Mouse (Mus musculus) myocyte (in vitro differentiated cells): Measurements from ENCODE around the gene BC028528. TPM values are rescaled to one million over a fixed set of nuclear protein-coding genes. Genes with fewer than 3 reads are reported as not detected.

Experiments used
- H3K27me3 ChIP-seq: one replicate; pipeline ENCODE4 v1.6.1; 2011; ENCODE audit not compliant: control insufficient read depth, insufficient read depth, insufficient read length
- H3K36me3 ChIP-seq: one replicate; pipeline ENCODE4 v1.6.1; 2011; ENCODE audit not compliant: control insufficient read depth, insufficient read depth
- H3K4me2 ChIP-seq: one replicate; pipeline ENCODE4 v1.6.1; 2011; ENCODE audit warnings: low read depth, control low read depth
- H3K4me3 ChIP-seq: one replicate; pipeline ENCODE4 v1.5.1; 2011; ENCODE audit warnings: mild to moderate bottlenecking, control low read depth, moderate library complexity
- H3K79me2 ChIP-seq: one replicate; pipeline ENCODE4 v1.6.1; 2011; ENCODE audit not compliant: control insufficient read depth, insufficient read depth
- H3ac ChIP-seq: one replicate; pipeline ENCODE4 v1.6.1; 2011; ENCODE audit not compliant: control insufficient read depth, insufficient read length
- CEBPB ChIP-seq: IDR thresholded peaks from 2 replicates; pipeline ENCODE4 v1.6.1; 2011; ENCODE audit warnings: mild to moderate bottlenecking, moderate library complexity; ENCODE audit not compliant: poor library complexity, insufficient read depth, severe bottlenecking
- E2F4 ChIP-seq: IDR thresholded peaks from one replicate; pipeline ENCODE4 v1.6.1; 2011; ENCODE audit warnings: mild to moderate bottlenecking, control low read depth, moderate library complexity; ENCODE audit not compliant: insufficient read depth
- MAX ChIP-seq: IDR thresholded peaks from one replicate; pipeline ENCODE4 v1.6.1; 2011; ENCODE audit warnings: low read depth, mild to moderate bottlenecking, control low read depth
- MYOD1 ChIP-seq, 3 experiments: IDR thresholded peaks; one replicate each; pipeline ENCODE4 v1.6.1; 2011; ENCODE audit warnings: control low read depth in 2 of 3, low read depth in 2 of 3, mild to moderate bottlenecking in 2 of 3, moderate library complexity in 1 of 3; ENCODE audit not compliant: insufficient read length in 2 of 3, control insufficient read depth in 1 of 3
- MYOG ChIP-seq, 3 experiments: IDR thresholded peaks; one replicate each; pipeline ENCODE4 v1.6.1; 2011; ENCODE audit warnings: control low read depth in 2 of 3, low read depth in 2 of 3, mild to moderate bottlenecking in 2 of 3; ENCODE audit not compliant: insufficient read length in 2 of 3, control insufficient read depth in 1 of 3, insufficient read depth in 1 of 3
- POLR2A ChIP-seq: IDR thresholded peaks from one replicate; pipeline ENCODE4 v1.6.1; 2011; ENCODE audit warnings: low read depth, mild to moderate bottlenecking, control low read depth, moderate library complexity; ENCODE audit not compliant: insufficient read length
- POLR2AphosphoS2 ChIP-seq: IDR thresholded peaks from one replicate; pipeline ENCODE4 v1.6.1; 2011; ENCODE audit warnings: low read depth, control low read depth; ENCODE audit not compliant: insufficient read length
- REST ChIP-seq: IDR thresholded peaks from one replicate; pipeline ENCODE4 v1.6.1; 2011; ENCODE audit warnings: mild to moderate bottlenecking, control low read depth, moderate library complexity; ENCODE audit not compliant: insufficient read depth, insufficient read length
- SRF ChIP-seq: IDR thresholded peaks from one replicate; pipeline ENCODE4 v1.6.1; 2011; ENCODE audit warnings: low read depth; ENCODE audit not compliant: control insufficient read depth, insufficient read length
- TCF12 ChIP-seq: IDR thresholded peaks from one replicate; pipeline ENCODE4 v1.6.1; 2011; ENCODE audit warnings: mild to moderate bottlenecking, control low read depth; ENCODE audit not compliant: poor library complexity, insufficient read depth, severe bottlenecking
- TCF3 ChIP-seq: IDR thresholded peaks from one replicate; pipeline ENCODE4 v1.6.1; 2011; ENCODE audit warnings: low read depth, control low read depth; ENCODE audit not compliant: insufficient read length
- USF1 ChIP-seq: IDR thresholded peaks from one replicate; pipeline ENCODE4 v1.6.1; 2011; ENCODE audit warnings: low read depth, mild to moderate bottlenecking, control low read depth, moderate library complexity
- polyA plus RNA-seq: library from polyadenylated mRNA; unstranded; fragments of >200 nt; fragmentation: generic; extraction: Trizol; gene quantifications from one replicate; pipeline ENCODE4 v1.2.1, GENCODE M21; 2012; ENCODE audit warnings: missing spikeins

BC028528 gene
- polyA plus RNA-seq, 1 experiment = 11.3 TPM

- TF ChIP-seq CEBPB = no peak
- no peak for TF ChIP-seq MYOD1 (IDR thresholded peaks at IDR 0.05; ENCODE audit: control insufficient read depth in 1 of 3, insufficient read length in 2 of 3, low read depth in 2 of 3)
- TF ChIP-seq REST = no peak
- TF ChIP-seq MYOG (IDR thresholded peaks at IDR 0.05; ENCODE audit: control insufficient read depth in 1 of 3, insufficient read depth in 1 of 3, insufficient read length in 2 of 3, low read depth in 2 of 3) = no peak
- TF ChIP-seq TCF3 = no peak
- TF ChIP-seq POLR2AphosphoS2 = no peak
- TF ChIP-seq POLR2A = no peak
- TF ChIP-seq E2F4 = no peak
- no peak for TF ChIP-seq USF1
- no peak for TF ChIP-seq SRF
- TF ChIP-seq MAX = no peak
- no peak for TF ChIP-seq TCF12
- H3ac ChIP-seq = no peak overlapping the region
- H3K4me3 ChIP-seq = no peak overlapping the region
- no peaks in the 10 kb centered on the region for H3K27me3 ChIP-seq
- peaks cover 12% of the 10 kb centered on the region for H3K36me3 ChIP-seq
- peaks cover 47% of the 10 kb centered on the region for H3K79me2 ChIP-seq
- no peak overlapping the region for H3K4me2 ChIP-seq
Observed at GRCm38 (mm10) chr3:95932566-95932965, 40.8 kb upstream of the BC028528 start.

DNA sequence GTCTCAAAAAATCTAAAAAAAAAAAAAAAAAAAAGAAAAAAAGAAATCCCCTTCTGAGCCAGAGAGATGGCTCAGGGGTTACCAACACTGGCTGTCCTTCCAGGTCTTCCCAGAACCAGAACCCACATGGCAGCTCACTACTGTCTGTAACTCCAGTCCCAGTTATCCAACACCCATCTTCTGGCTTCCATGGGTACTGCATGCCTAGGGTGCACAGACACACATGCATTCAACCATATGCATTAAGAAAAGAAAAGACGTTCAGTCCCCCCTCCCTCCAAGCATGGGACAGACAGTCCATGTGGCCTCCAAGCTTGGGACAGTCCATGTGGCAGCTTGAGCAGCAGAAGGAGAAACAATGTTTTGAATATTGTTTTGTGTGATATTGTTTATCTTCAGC lies 40.4 kb upstream of the BC028528 start:
- Histone ChIP-seq H3K36me3 (peaks cover 8% of the 10 kb centered on the region), H3K4me3 (no peak overlapping the region), H3K27me3 (no peaks in the 10 kb centered on the region), H3ac (no peak overlapping the region), H3K79me2 (peaks cover 47% of the 10 kb centered on the region), H3K4me2 (no peak overlapping the region)
- TF ChIP-seq E2F4 (no peak), TCF3 (no peak), SRF (no peak), REST (no peak), MAX (no peak), CEBPB (no peak), POLR2AphosphoS2 (no peak), POLR2A (no peak), TCF12 (no peak), MYOG (IDR thresholded peaks at IDR 0.05; ENCODE audit: control insufficient read depth in 1 of 3, insufficient read depth in 1 of 3, insufficient read length in 2 of 3, low read depth in 2 of 3) (no peak), MYOD1 (IDR thresholded peaks at IDR 0.05; ENCODE audit: control insufficient read depth in 1 of 3, insufficient read length in 2 of 3, low read depth in 2 of 3) (no peak), USF1 (no peak)

DNA sequence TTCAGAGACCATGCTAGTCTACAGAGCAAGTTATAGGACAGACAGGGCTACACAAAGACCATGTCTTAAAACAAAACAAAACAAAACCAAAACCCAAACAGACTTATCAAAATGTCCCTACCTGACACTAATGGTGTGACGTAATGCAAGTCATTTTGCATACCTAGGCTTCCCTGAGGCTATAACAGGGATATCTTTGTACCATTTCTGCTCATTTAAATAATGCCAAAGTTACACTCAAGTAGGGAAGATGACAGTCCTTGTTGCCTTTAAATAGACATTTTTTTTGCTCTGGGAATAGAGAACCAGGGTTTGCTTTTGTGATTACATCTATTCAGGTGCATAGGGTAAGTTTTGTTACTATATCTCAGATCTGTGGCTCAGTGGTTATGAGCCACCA lies 39.7 kb upstream of the BC028528 start:
- peaks cover 47% of the 10 kb centered on the region for H3K79me2 ChIP-seq
- H3K4me2 ChIP-seq = no peak overlapping the region
- peaks cover 4% of the 10 kb centered on the region for H3K36me3 ChIP-seq
- no peak overlapping the region for H3ac ChIP-seq
- TF ChIP-seq MAX (no peak), POLR2AphosphoS2 (no peak), TCF3 (no peak), REST (no peak), POLR2A (no peak), CEBPB (no peak), USF1 (no peak), MYOG (IDR thresholded peaks at IDR 0.05; ENCODE audit: control insufficient read depth in 1 of 3, insufficient read depth in 1 of 3, insufficient read length in 2 of 3, low read depth in 2 of 3) (no peak), TCF12 (no peak), SRF (no peak), E2F4 (no peak)
- no peak overlapping the region for H3K4me3 ChIP-seq
- no peaks in the 10 kb centered on the region for H3K27me3 ChIP-seq

- Histone ChIP-seq H3K4me3 (peak overlapping the region; percentile 74), H3K79me2 (peaks cover 47% of the 10 kb centered on the region), H3ac (peak overlapping the region; percentile 100), H3K36me3 (peaks cover 4% of the 10 kb centered on the region), H3K4me2 (peak overlapping the region; percentile 91), H3K27me3 (no peaks in the 10 kb centered on the region)
- TF ChIP-seq MYOD1 (IDR thresholded peaks at IDR 0.05; ENCODE audit: control insufficient read depth in 1 of 3, insufficient read length in 2 of 3, low read depth in 2 of 3) (no peak), REST (no peak), MYOG (IDR thresholded peaks at IDR 0.05; ENCODE audit: control insufficient read depth in 1 of 3, insufficient read depth in 1 of 3, insufficient read length in 2 of 3, low read depth in 2 of 3) (no peak), TCF3 (no peak), CEBPB (no peak), POLR2A (no peak), E2F4 (no peak), SRF (no peak), MAX (no peak), USF1 (no peak)
Observed at GRCm38 (mm10) chr3:95930471-95930789, 38.6 kb upstream of the BC028528 start.
